Mouse (Mus musculus): ENCODE results near the gene Dennd1a. TPM values are rescaled to one million over a fixed set of nuclear protein-coding genes. Genes with fewer than 3 reads are reported as not detected.

Dennd1a gene
- polyA plus RNA-seq, 1 experiment from 2014 or later, result 10.3 TPM

GRCm38 (mm10) chr2:38131538-38131937, 155.7 kb downstream of the Dennd1a start:
- H3K9me3 ChIP-seq, result no peaks in the 10 kb centered on the region
- no peaks in the 10 kb centered on the region for H3K36me3 ChIP-seq
- H3K9ac ChIP-seq, result no peak overlapping the region
- H3K4me2 ChIP-seq, result no peak overlapping the region
- no peaks in the 10 kb centered on the region; the same call in 1 of the 2 replicates for H3K4me1 ChIP-seq
- WGBS, result 63% methylated on average over 1 of the region's 1 CpGs
- no peak overlapping the region for H3K4me3 ChIP-seq (replicated peaks)
- no peak for ATAC-seq (ENCODE audit: insufficient read depth, low FRiP score, low read depth)
- H3K27ac ChIP-seq, result no peak overlapping the region
- H3K27me3 ChIP-seq (replicated peaks), result no peaks in the 10 kb centered on the region

GRCm38 (mm10) chr2:38129961-38130802, 157.0 kb downstream of the Dennd1a start:
- Histone ChIP-seq H3K9ac (no peak overlapping the region), H3K27ac (no peak overlapping the region), H3K4me1 (no peaks in the 10 kb centered on the region; the same call in 1 of the 2 replicates), H3K9me3 (no peaks in the 10 kb centered on the region), H3K27me3 (replicated peaks) (no peaks in the 10 kb centered on the region), H3K36me3 (no peaks in the 10 kb centered on the region), H3K4me2 (no peak overlapping the region), H3K4me3 (replicated peaks) (no peak overlapping the region)
- WGBS, result 68% methylated on average over 6 of the region's 6 CpGs
- ATAC-seq (ENCODE audit: insufficient read depth, low FRiP score, low read depth), result no peak

- Histone ChIP-seq H3K27me3 (replicated peaks) (no peaks in the 10 kb centered on the region), H3K27ac (no peak overlapping the region), H3K36me3 (0 out of 2 replicates have a peak, but pooled peaks cover 2% of the 10 kb centered on the region), H3K4me3 (replicated peaks) (no peak overlapping the region), H3K4me2 (no peak overlapping the region), H3K4me1 (no peaks in the 10 kb centered on the region; the same call in 1 of the 2 replicates), H3K9me3 (no peaks in the 10 kb centered on the region), H3K9ac (no peak overlapping the region)
- peak; percentile 71; the same call in 1 of the 2 replicates for ATAC-seq (ENCODE audit: insufficient read depth, low FRiP score, low read depth)
- WGBS, result 22% methylated on average over 3 of the region's 3 CpGs
These were observed 160.8 kb downstream of the Dennd1a start for GRCm38 (mm10) chr2:38126383-38126732.

GRCm38 (mm10) chr2:38125671-38126382, 161.4 kb downstream of the Dennd1a start:
- no peak overlapping the region for H3K9ac ChIP-seq
- no peak overlapping the region for H3K4me3 ChIP-seq (replicated peaks)
- H3K36me3 ChIP-seq, result 0 out of 2 replicates have a peak, but pooled peaks cover 2% of the 10 kb centered on the region
- H3K27ac ChIP-seq, result no peak overlapping the region
- no peaks in the 10 kb centered on the region for H3K27me3 ChIP-seq (replicated peaks)
- ATAC-seq (ENCODE audit: insufficient read depth, low FRiP score, low read depth), result peak; percentile 73; the same call in 1 of the 2 replicates
- H3K9me3 ChIP-seq, result no peaks in the 10 kb centered on the region
- WGBS, result 55% methylated on average over 5 of the region's 5 CpGs
- H3K4me1 ChIP-seq, result no peaks in the 10 kb centered on the region; the same call in 1 of the 2 replicates
- no peak overlapping the region for H3K4me2 ChIP-seq

GRCm38 (mm10) chr2:38124727-38125126, 162.5 kb downstream of the Dennd1a start:
- no peak for ATAC-seq (ENCODE audit: insufficient read depth, low FRiP score, low read depth)
- no peak overlapping the region for H3K27ac ChIP-seq
- H3K4me3 ChIP-seq (replicated peaks), result no peak overlapping the region
- H3K36me3 ChIP-seq, result 0 out of 2 replicates have a peak, but pooled peaks cover 2% of the 10 kb centered on the region
- no peak overlapping the region for H3K9ac ChIP-seq
- no peaks in the 10 kb centered on the region; the same call in 1 of the 2 replicates for H3K4me1 ChIP-seq
- WGBS, result 84% methylated on average over 1 of the region's 1 CpGs
- no peaks in the 10 kb centered on the region for H3K9me3 ChIP-seq
- no peaks in the 10 kb centered on the region for H3K27me3 ChIP-seq (replicated peaks)
- no peak overlapping the region for H3K4me2 ChIP-seq

GRCm38 (mm10) chr2:38115000-38115399, 172.2 kb downstream of the Dennd1a start:
- Histone ChIP-seq H3K36me3 (no peaks in the 10 kb centered on the region), H3K27me3 (replicated peaks) (no peaks in the 10 kb centered on the region), H3K9me3 (no peaks in the 10 kb centered on the region), H3K4me1 (0 out of 2 replicates have a peak, but pooled peaks cover 4% of the 10 kb centered on the region), H3K4me2 (no peak overlapping the region), H3K9ac (no peak overlapping the region), H3K4me3 (replicated peaks) (no peak overlapping the region), H3K27ac (no peak overlapping the region)
- no peak for ATAC-seq (ENCODE audit: insufficient read depth, low FRiP score, low read depth)
- 71% methylated on average over 2 of the region's 2 CpGs for WGBS

- ATAC-seq (ENCODE audit: insufficient read depth, low FRiP score, low read depth), result no peak; the same call in 1 of the 2 replicates
- no peaks in the 10 kb centered on the region for H3K36me3 ChIP-seq
- H3K4me2 ChIP-seq, result no peak overlapping the region
- H3K27me3 ChIP-seq (replicated peaks), result no peaks in the 10 kb centered on the region
- no peak overlapping the region for H3K9ac ChIP-seq
- no peak overlapping the region; the same call in 1 of the 2 replicates for H3K27ac ChIP-seq
- 62% methylated on average over 5 of the region's 5 CpGs for WGBS
- H3K4me1 ChIP-seq, result 0 out of 2 replicates have a peak, but pooled peaks cover 4% of the 10 kb centered on the region
- H3K4me3 ChIP-seq (replicated peaks), result no peak overlapping the region
- no peaks in the 10 kb centered on the region for H3K9me3 ChIP-seq
These were observed 175.4 kb downstream of the Dennd1a start for GRCm38 (mm10) chr2:38111655-38112351.

- Histone ChIP-seq H3K9ac (no peak overlapping the region), H3K4me2 (no peak overlapping the region), H3K27ac (no peak overlapping the region), H3K36me3 (no peaks in the 10 kb centered on the region), H3K4me3 (replicated peaks) (no peak overlapping the region), H3K9me3 (no peaks in the 10 kb centered on the region), H3K27me3 (replicated peaks) (no peaks in the 10 kb centered on the region), H3K4me1 (0 out of 2 replicates have a peak, but pooled peaks cover 4% of the 10 kb centered on the region)
- ATAC-seq (ENCODE audit: insufficient read depth, low FRiP score, low read depth), result no peak
- 76% methylated on average over 2 of the region's 2 CpGs for WGBS
These were observed 178.6 kb downstream of the Dennd1a start for GRCm38 (mm10) chr2:38108586-38108985.

- H3K36me3 ChIP-seq, result no peaks in the 10 kb centered on the region
- H3K4me2 ChIP-seq, result no peak overlapping the region
- H3K27me3 ChIP-seq (replicated peaks), result no peaks in the 10 kb centered on the region
- H3K4me3 ChIP-seq (replicated peaks), result no peak overlapping the region
- H3K27ac ChIP-seq, result no peak overlapping the region
- H3K9me3 ChIP-seq, result no peaks in the 10 kb centered on the region
- ATAC-seq (ENCODE audit: insufficient read depth, low FRiP score, low read depth), result no peak
- H3K4me1 ChIP-seq, result peaks cover 4% of the 10 kb centered on the region; the same call in 1 of the 2 replicates
- no peak overlapping the region for H3K9ac ChIP-seq
- WGBS, result 74% methylated on average over 1 of the region's 1 CpGs
These were observed 184.5 kb downstream of the Dennd1a start for GRCm38 (mm10) chr2:38102674-38103073.

GRCm38 (mm10) chr2:38100289-38100688, 186.9 kb downstream of the Dennd1a start:
- Histone ChIP-seq H3K4me3 (replicated peaks) (no peak overlapping the region), H3K27me3 (replicated peaks) (no peaks in the 10 kb centered on the region), H3K9me3 (no peaks in the 10 kb centered on the region), H3K4me2 (no peak overlapping the region), H3K36me3 (no peaks in the 10 kb centered on the region), H3K4me1 (peaks cover 8% of the 10 kb centered on the region; the same call in 1 of the 2 replicates), H3K9ac (no peak overlapping the region), H3K27ac (no peak overlapping the region)
- 37% methylated on average over 7 of the region's 7 CpGs for WGBS
- ATAC-seq (ENCODE audit: insufficient read depth, low FRiP score, low read depth), result no peak

GRCm38 (mm10) chr2:38099120-38099773, 187.9 kb downstream of the Dennd1a start:
- H3K4me1 ChIP-seq, result peaks cover 8% of the 10 kb centered on the region; the same call in 1 of the 2 replicates
- H3K9ac ChIP-seq, result no peak overlapping the region
- H3K36me3 ChIP-seq, result no peaks in the 10 kb centered on the region
- no peak overlapping the region for H3K4me2 ChIP-seq
- H3K4me3 ChIP-seq (replicated peaks), result no peak overlapping the region
- 76% methylated on average over 4 of the region's 4 CpGs for WGBS
- no peaks in the 10 kb centered on the region for H3K27me3 ChIP-seq (replicated peaks)
- no peaks in the 10 kb centered on the region for H3K9me3 ChIP-seq
- no peak overlapping the region for H3K27ac ChIP-seq
- ATAC-seq (ENCODE audit: insufficient read depth, low FRiP score, low read depth), result peak; percentile 75; the same call in 1 of the 2 replicates
